Mouse (Mus musculus) forebrain, embryonic 13.5 days (tissue): ENCODE results near the gene P2rx1. TPM values are rescaled to one million over a fixed set of nuclear protein-coding genes. Genes with fewer than 3 reads are reported as not detected.

Source experiments
- ATAC-seq: fragments of 200-750 bp; cut with Nextera tagmentation; 2 replicates; pipeline ENCODE4 v1.8.0; 2017
- H3K27ac ChIP-seq: fragments of 300-500 bp; sonication (generic); 2 replicates; pipeline ENCODE4 v1.5.1; 2015; ENCODE audit warnings: inconsistent platforms, mild to moderate bottlenecking, moderate library complexity
- H3K27me3 ChIP-seq: fragments of 300-500 bp; sonication (generic); 2 replicates; pipeline ENCODE4 v1.6.1; 2015; ENCODE audit warnings: mild to moderate bottlenecking, inconsistent platforms
- H3K36me3 ChIP-seq: fragments of 300-500 bp; sonication (generic); 2 replicates; pipeline ENCODE4 v1.6.1; 2015; ENCODE audit warnings: mild to moderate bottlenecking, inconsistent platforms; ENCODE audit not compliant: poor library complexity, severe bottlenecking
- H3K4me1 ChIP-seq: fragments of 300-500 bp; sonication (generic); 2 replicates; pipeline ENCODE4 v1.6.1; 2015; ENCODE audit warnings: inconsistent platforms
- H3K4me2 ChIP-seq: fragments of 300-500 bp; sonication (generic); 2 replicates; pipeline ENCODE4 v1.6.1; 2015; ENCODE audit warnings: inconsistent platforms, mild to moderate bottlenecking, moderate library complexity
- H3K4me3 ChIP-seq: fragments of 300-500 bp; sonication (generic); 2 replicates; pipeline ENCODE4 v1.5.1; 2015; ENCODE audit warnings: mild to moderate bottlenecking, inconsistent platforms
- H3K9ac ChIP-seq: fragments of 300-500 bp; sonication (generic); 2 replicates; pipeline ENCODE4 v1.6.1; 2015; ENCODE audit warnings: mild to moderate bottlenecking, inconsistent platforms
- H3K9me3 ChIP-seq: fragments of 300-500 bp; sonication (generic); replicated peaks from 2 replicates; pipeline ENCODE4 v1.6.1; 2016; ENCODE audit warnings: inconsistent platforms
- WGBS: fragments of 180-500 bp; shearing (Covaris S2); methylation state at CpG from one replicate; pipeline ENCODE4 v1.1.7; 2015; 5-methylcytosine and 5-hydroxymethylcytosine counted together
- microRNA-seq: library from miRNA; unstranded; fragments of <30 nt; microRNA quantifications from one replicate; pipeline ENCODE4, GENCODE M21; 2016
- polyA plus RNA-seq: library from polyadenylated mRNA; unstranded; fragments of >200 nt; fragmentation: Nextera tagmentation; extraction: Ambion mirVana; gene quantifications from 2 replicates; pipeline ENCODE4 v1.2.1, GENCODE M21; 2015

Gene P2rx1
- polyA plus RNA-seq, 1 experiment from 2014 or later = 0.46 TPM

DNA sequence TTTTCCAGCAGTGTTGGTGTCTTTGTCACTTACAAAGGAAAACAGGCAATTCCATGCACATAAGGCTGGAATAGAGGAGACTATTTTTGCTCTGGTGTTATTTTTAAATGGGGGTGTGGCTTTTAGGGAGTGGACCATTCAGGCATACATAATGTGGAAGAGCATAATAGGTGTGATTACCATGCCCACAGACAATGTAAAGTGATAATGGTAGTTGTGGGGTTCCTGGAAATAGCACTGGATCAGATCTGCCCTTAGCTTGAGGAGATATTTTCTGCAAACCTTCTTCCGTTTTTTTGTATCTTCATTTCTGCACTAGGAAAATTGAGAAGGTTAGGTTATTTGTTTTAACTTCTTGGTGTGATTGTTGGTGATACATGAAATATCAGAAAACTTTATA lies 53.9 kb downstream of the P2rx1 start:
- no peak for ATAC-seq
- no peaks in the 10 kb centered on the region for H3K9me3 ChIP-seq
- no peak overlapping the region for H3K4me2 ChIP-seq
- H3K4me3 ChIP-seq = no peak overlapping the region
- no peaks in the 10 kb centered on the region for H3K27me3 ChIP-seq
- peaks cover 75% of the 10 kb centered on the region for H3K36me3 ChIP-seq
- H3K9ac ChIP-seq = no peak overlapping the region
- 84% methylated on average over 1 of the region's 1 CpGs for WGBS
- no peak overlapping the region for H3K27ac ChIP-seq
- H3K4me1 ChIP-seq = peaks cover 15% of the 10 kb centered on the region

GRCm38 (mm10) chr11:73057701-73058100 lies 58.8 kb downstream of the P2rx1 start:
- Histone ChIP-seq H3K27ac (no peak overlapping the region), H3K9ac (no peak overlapping the region), H3K4me3 (no peak overlapping the region), H3K36me3 (peaks cover 86% of the 10 kb centered on the region), H3K9me3 (no peaks in the 10 kb centered on the region), H3K4me1 (no peaks in the 10 kb centered on the region), H3K27me3 (no peaks in the 10 kb centered on the region), H3K4me2 (no peak overlapping the region)
- WGBS = 92% methylated on average over 5 of the region's 5 CpGs
- ATAC-seq = no peak

GRCm38 (mm10) chr11:73059630-73060029 lies 60.7 kb downstream of the P2rx1 start:
- no peak for ATAC-seq
- Histone ChIP-seq H3K4me1 (no peaks in the 10 kb centered on the region), H3K9me3 (no peaks in the 10 kb centered on the region), H3K27ac (no peak overlapping the region), H3K9ac (no peak overlapping the region), H3K4me3 (no peak overlapping the region), H3K4me2 (no peak overlapping the region), H3K27me3 (no peaks in the 10 kb centered on the region), H3K36me3 (peaks cover 69% of the 10 kb centered on the region)
- WGBS = 92% methylated on average over 3 of the region's 3 CpGs

- Histone ChIP-seq H3K4me2 (no peak overlapping the region), H3K27ac (no peak overlapping the region), H3K27me3 (no peaks in the 10 kb centered on the region), H3K4me1 (no peaks in the 10 kb centered on the region), H3K4me3 (no peak overlapping the region), H3K9ac (no peak overlapping the region), H3K36me3 (peaks cover 63% of the 10 kb centered on the region), H3K9me3 (no peaks in the 10 kb centered on the region)
- ATAC-seq = no peak
- WGBS = 94% methylated on average over 3 of the region's 3 CpGs
Measured at GRCm38 (mm10) chr11:73061413-73061812, 62.5 kb downstream of the P2rx1 start.

Small RNAs within 50 kb of the gene (microRNA-seq; reads per million reads assigned to microRNA genes)
- not detected for gene Gm44467

Other genes starting within 250 kb of the P2rx1 start
- gene Cyb5d2, start 203.0 kb upstream of the P2rx1 start, polyA plus RNA-seq = 5.9 and 7.3 TPM in 2 replicates
- 10.8 and 12.0 TPM in 2 replicates for gene Zzef1, start 202.9 kb upstream of the P2rx1 start, polyA plus RNA-seq
- 0.40 and 0.47 TPM in 2 replicates for gene Atp2a3, start 37.9 kb upstream of the P2rx1 start, polyA plus RNA-seq
- 10.3 and 11.8 TPM in 2 replicates for gene Camkk1, start 19.9 kb downstream of the P2rx1 start, polyA plus RNA-seq
- gene Ncbp3, start 48.7 kb downstream of the P2rx1 start, polyA plus RNA-seq = 12.8 and 13.4 TPM in 2 replicates
- 0.27 and 0.29 TPM in 2 replicates for gene Itgae, start 91.5 kb downstream of the P2rx1 start, polyA plus RNA-seq
- 13.0 and 13.1 TPM in 2 replicates for gene Haspin, start 139.2 kb downstream of the P2rx1 start, polyA plus RNA-seq
- gene P2rx5, start 161.3 kb downstream of the P2rx1 start, polyA plus RNA-seq = 0.26 and 0.30 TPM in 2 replicates
- 133 and 136 TPM in 2 replicates for gene Emc6, start 177.9 kb downstream of the P2rx1 start, polyA plus RNA-seq
- gene Tax1bp3, start 178.0 kb downstream of the P2rx1 start, polyA plus RNA-seq = 174 and 181 TPM in 2 replicates
- gene Ctns, start 199.9 kb downstream of the P2rx1 start, polyA plus RNA-seq = 17.0 and 17.8 TPM in 2 replicates
- gene Shpk, start 200.4 kb downstream of the P2rx1 start, polyA plus RNA-seq = 1.2 TPM in 2 replicates
- not detected in 2 replicates for gene Trpv1, start 235.2 kb downstream of the P2rx1 start, polyA plus RNA-seq